Mouse (Mus musculus): Measurements from ENCODE around the gene Rnf151.

DNA sequence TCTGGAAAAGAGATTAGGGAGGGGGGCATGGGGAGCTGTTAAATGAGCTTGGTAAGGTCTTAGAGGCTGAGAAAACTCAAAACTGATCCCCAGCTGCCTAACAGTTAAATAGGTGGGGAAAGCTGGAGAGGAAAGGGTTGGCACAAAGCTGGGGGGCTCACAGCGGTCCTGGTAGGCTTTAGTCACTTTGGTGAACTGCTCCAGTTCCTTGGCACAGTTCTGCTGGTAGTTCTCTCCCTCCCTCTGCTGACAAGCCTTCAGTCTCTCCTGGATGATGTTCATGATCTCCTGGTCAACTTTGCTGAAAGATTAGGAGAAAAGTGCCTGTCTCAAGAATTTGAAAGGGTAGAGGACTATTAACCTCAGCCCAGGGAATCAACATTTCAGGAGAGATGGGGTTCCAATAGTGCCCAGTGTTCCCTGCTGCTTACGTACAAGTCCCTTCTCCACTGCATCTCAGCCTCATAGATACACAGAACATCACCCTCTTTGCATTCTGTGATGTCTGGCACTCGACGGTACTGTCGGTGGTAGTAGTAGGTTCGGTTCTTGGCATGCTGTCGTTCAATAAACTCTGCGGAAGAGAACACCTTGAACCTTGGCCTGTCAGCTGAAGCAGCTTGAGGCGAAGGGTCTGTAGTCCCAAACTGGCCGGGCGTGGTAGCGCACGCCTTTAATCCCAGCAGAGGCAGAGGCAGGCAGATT is 4.5 kb upstream of the Rnf151 start:
- TF ChIP-seq CTCF (IDR thresholded peaks at IDR 0.05; ENCODE audit: insufficient read depth, low read depth, low read length) (no peak), POLR2A (IDR thresholded peaks at IDR 0.05; ENCODE audit: insufficient read depth, low read depth, low read length) (no peak)
